In the genomic region with DNA sequence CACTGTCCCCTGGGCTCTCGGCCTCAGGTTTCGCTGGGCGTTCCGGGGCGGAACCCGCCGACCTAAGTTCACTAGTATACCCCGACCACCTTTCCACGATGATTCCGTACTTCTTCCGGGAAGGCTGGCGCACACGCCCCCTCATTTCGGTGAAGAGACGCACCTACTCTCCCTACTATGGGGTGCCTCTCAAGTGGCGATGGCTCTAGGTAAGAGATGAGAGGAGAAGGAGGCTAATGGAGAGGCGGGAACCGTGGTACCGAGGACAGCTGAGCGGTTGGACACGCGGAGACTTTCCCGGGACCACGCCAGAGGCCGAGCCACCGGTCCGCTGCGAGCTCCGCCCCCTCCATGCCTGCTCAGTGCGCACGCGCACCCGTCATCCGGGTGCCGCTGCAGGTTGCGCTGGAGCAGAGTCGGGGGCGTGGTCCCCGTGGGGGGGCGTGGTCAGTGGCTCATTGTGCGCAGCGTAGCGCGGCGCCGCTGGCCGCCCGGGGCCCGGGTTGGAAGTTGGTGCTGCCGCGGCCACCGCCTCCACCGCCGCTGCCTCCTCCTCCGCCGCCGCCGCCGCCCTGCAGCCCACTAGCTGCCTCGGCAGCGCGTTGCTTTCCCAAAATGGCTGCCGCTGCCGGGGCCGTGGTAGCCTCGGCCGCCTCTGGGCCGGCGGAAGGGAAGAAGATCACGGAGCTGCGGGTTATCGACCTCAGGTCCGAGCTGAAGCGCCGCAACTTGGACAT, we compare ENCODE assay signal across 8 mouse cellular contexts. TPM values are rescaled to one million over a fixed set of nuclear protein-coding genes. Genes with fewer than 3 reads are reported as not detected.
A peak's percentile ranks its signal among the peaks of the same experiment; 100 is the strongest.
DNase-seq lines count a peak whose midpoint lies in the region; ATAC-seq lines count a peak whose summit lies in the region.

A gene (plus strand): TSS at position 450 of the 737 bp plus-strand sequence.

- peak; percentile 99 for DNase-seq in CD4-positive helper T cell, adult 2 months (ENCODE audit: low read depth, low spot score)
- peak; percentile 90 for DNase-seq in brain, embryonic 18.5 days (ENCODE audit: low read depth, low spot score)
- peak; percentile 100 for DNase-seq in kidney, postnatal 10 days
- DNase-seq in natural killer cell, adult 2 months (ENCODE audit: low spot score in 2 of 2) = peak; percentile 95 to 97

- H3K4me2 ChIP-seq in heart, embryonic 13.5 days = peak within 1 kb of the TSS; percentile 95
- peak within 1 kb of the TSS; percentile 98 for H3K4me2 ChIP-seq in liver, embryonic 12.5 days
- peak within 1 kb of the TSS; percentile 79 for H3K4me2 ChIP-seq in stomach, embryonic 15.5 days

- H3K4me1 ChIP-seq in heart, embryonic 13.5 days = peaks cover 31% of the 10 kb centered on the region
- peaks cover 25% of the 10 kb centered on the region for H3K4me1 ChIP-seq in liver, embryonic 12.5 days
- H3K4me1 ChIP-seq in stomach, embryonic 15.5 days = no peaks in the 10 kb centered on the region

- peak within 1 kb of the TSS; percentile 99 for H3K27ac ChIP-seq in heart, embryonic 13.5 days (replicated peaks)
- H3K27ac ChIP-seq in liver, embryonic 12.5 days = peak within 1 kb of the TSS; percentile 99
- peak within 1 kb of the TSS; percentile 99 for H3K27ac ChIP-seq in stomach, embryonic 15.5 days

- peak within 1 kb of the TSS; percentile 93 for H3K4me3 ChIP-seq in heart, embryonic 13.5 days
- peak within 1 kb of the TSS; percentile 90 for H3K4me3 ChIP-seq in liver, embryonic 12.5 days
- peak within 1 kb of the TSS; percentile 93 for H3K4me3 ChIP-seq in stomach, embryonic 15.5 days (replicated peaks)

- ATAC-seq in erythroid progenitor cell, adult 5-6 weeks (replicated peaks; ENCODE audit: low FRiP score, poor library complexity, severe bottlenecking) = peak; percentile 91
- peak; percentile 94 for ATAC-seq in heart, embryonic 13.5 days (ENCODE audit: extremely low read depth, insufficient number of reproducible peaks, low FRiP score, low TSS enrichment)
- ATAC-seq in liver, embryonic 12.5 days = peak; percentile 93
- ATAC-seq in stomach, embryonic 15.5 days (ENCODE audit: insufficient read depth, low FRiP score, low read depth) = peak; percentile 97

- WGBS in heart, embryonic 13.5 days = under 1% methylated on average over 65 of the region's 75 CpGs
- WGBS in liver, embryonic 12.5 days (ENCODE audit: insufficient replicate concordance) = under 1% methylated on average over 72 of the region's 75 CpGs
- WGBS in stomach, embryonic 15.5 days = under 1% methylated on average over 67 of the region's 75 CpGs

- no peaks in the 10 kb centered on the region for H3K27me3 ChIP-seq in heart, embryonic 13.5 days (replicated peaks)
- H3K27me3 ChIP-seq in liver, embryonic 12.5 days (replicated peaks) = no peaks in the 10 kb centered on the region
- no peaks in the 10 kb centered on the region for H3K27me3 ChIP-seq in stomach, embryonic 15.5 days (replicated peaks)

- peaks cover 7% of the 10 kb centered on the region; the same call in 1 of the 2 replicates for H3K36me3 ChIP-seq in heart, embryonic 13.5 days
- peaks cover 9% of the 10 kb centered on the region; the same call in 1 of the 2 replicates for H3K36me3 ChIP-seq in liver, embryonic 12.5 days
- H3K36me3 ChIP-seq in stomach, embryonic 15.5 days = no peaks in the 10 kb centered on the region

- peak within 1 kb of the TSS; percentile 96 for H3K9ac ChIP-seq in heart, embryonic 13.5 days
- H3K9ac ChIP-seq in liver, embryonic 12.5 days = peak within 1 kb of the TSS; percentile 91
- H3K9ac ChIP-seq in stomach, embryonic 15.5 days = peak within 1 kb of the TSS; percentile 96

- H3K9me3 ChIP-seq in heart, embryonic 13.5 days = no peaks in the 10 kb centered on the region
- no peaks in the 10 kb centered on the region for H3K9me3 ChIP-seq in liver, embryonic 12.5 days (replicated peaks)
- H3K9me3 ChIP-seq in stomach, embryonic 15.5 days = no peaks in the 10 kb centered on the region

RNA-seq across cellular contexts. Expression of the gene that starts here (rescaled TPM):
- 44.3 and 69.6 TPM in 2 replicates for total RNA-seq in erythroid progenitor cell, adult 5-6 weeks (2015; ENCODE audit: low replicate concordance)
- 62.0 and 82.7 TPM in 2 replicates for total RNA-seq in erythroid progenitor cell, adult 5-6 weeks (2017; ENCODE audit: low replicate concordance)
- 29.2 and 32.8 TPM in 2 replicates for polyA plus RNA-seq in heart, embryonic 13.5 days (2015; fragmentation: Nextera tagmentation; extraction: Ambion mirVana)
- 30.7 and 32.3 TPM in 2 replicates for polyA plus RNA-seq in liver, embryonic 12.5 days (2016; fragmentation: Nextera tagmentation; extraction: Ambion mirVana)
- polyA plus RNA-seq in stomach, embryonic 15.5 days (2015; fragmentation: Nextera tagmentation; extraction: Ambion mirVana) = 48.7 and 50.3 TPM in 2 replicates

Comparison
In these comparisons a context has a peak if more than half of its experiments do, and no peak if none do; other contexts are left out.
1. Peak in every context shown above with its lines: DNase-seq, ATAC-seq, H3K4me3 ChIP-seq and H3K27ac ChIP-seq.